Mouse (Mus musculus) layer of hippocampus, adult 2 months (tissue): ENCODE measurements around the gene Pcp4. TPM values are rescaled to one million over a fixed set of nuclear protein-coding genes. Genes with fewer than 3 reads are reported as not detected.
A peak's percentile ranks its signal among the peaks of the same experiment; 100 is the strongest.
"Not testable (repeated sequence)": the region's sequence is repeated elsewhere in the genome, so short reads cannot be mapped to it uniquely, and the experiment has no call there.

Experiments used
- DNase-seq, 2 experiments: peaks; one replicate each; pipeline ENCODE4 v3.0.0; 2022; ENCODE audit warnings: low spot score in 2 of 2
- H3K27ac ChIP-seq: fragments of 200-600 bp; 2 replicates; pipeline ENCODE4 v1.8.1; 2022
- H3K4me3 ChIP-seq: fragments of 200-600 bp; 2 replicates; pipeline ENCODE4 v1.8.1; 2022; ENCODE audit warnings: mild to moderate bottlenecking
- CTCF ChIP-seq: fragments of 200-600 bp; conservative IDR thresholded peaks from 2 replicates; pipeline ENCODE4 v1.8.1; 2022; ENCODE audit warnings: antibody characterized with exemption, mild to moderate bottlenecking, moderate library complexity
- long read RNA-seq, 2 experiments: library from polyadenylated mRNA; stranded (forward); transcript quantifications; one replicate each; pipeline ENCODE4 v2.0.0; 2021; ENCODE audit warnings: borderline mapping rate in 2 of 2
- total RNA-seq, 2 experiments: library from RNA; stranded (reverse); gene quantifications; 2 replicates each; pipeline ENCODE4 v1.2.3; 2021

Pcp4 gene
- 100 to 1,000 TPM; 261 to 281 TPM for total RNA-seq
- long read RNA-seq, experiment 1, transcript Pcp4-201 (3 exons, 641 nt) = major isoform, 220 of 229 reads
- long read RNA-seq, experiment 1, partial matches to known transcripts = 5 of 229 reads
- long read RNA-seq, experiment 1, other reads (novel, unspliced or antisense) = 4 of 229 reads
- long read RNA-seq, experiment 2, transcript Pcp4-201 (3 exons, 641 nt) = major isoform, 315 of 331 reads
- long read RNA-seq, experiment 2, partial matches to known transcripts = 9 of 331 reads
- long read RNA-seq, experiment 2, other reads (novel, unspliced or antisense) = 6 of 331 reads

- TF ChIP-seq CTCF = peak; percentile 100
- H3K4me3 ChIP-seq = peak within 1 kb of the TSS; percentile 56
- peak within 1 kb of the TSS; percentile 86 for H3K27ac ChIP-seq
- peak; percentile 90 to 94 for DNase-seq
These were observed at the start of gene Pcp4 for GRCm38 (mm10) chr16:96467445-96467844. Gene Pcp4 (plus strand): TSS chr16:96467606.

GRCm38 (mm10) chr16:96425044-96425443, 42.4 kb upstream of the Pcp4 start:
- DNase-seq = peak in 1 of 2 experiments; percentile 4
- no peak for TF ChIP-seq CTCF
- H3K27ac ChIP-seq = no peak overlapping the region
- no peak overlapping the region for H3K4me3 ChIP-seq

DNA sequence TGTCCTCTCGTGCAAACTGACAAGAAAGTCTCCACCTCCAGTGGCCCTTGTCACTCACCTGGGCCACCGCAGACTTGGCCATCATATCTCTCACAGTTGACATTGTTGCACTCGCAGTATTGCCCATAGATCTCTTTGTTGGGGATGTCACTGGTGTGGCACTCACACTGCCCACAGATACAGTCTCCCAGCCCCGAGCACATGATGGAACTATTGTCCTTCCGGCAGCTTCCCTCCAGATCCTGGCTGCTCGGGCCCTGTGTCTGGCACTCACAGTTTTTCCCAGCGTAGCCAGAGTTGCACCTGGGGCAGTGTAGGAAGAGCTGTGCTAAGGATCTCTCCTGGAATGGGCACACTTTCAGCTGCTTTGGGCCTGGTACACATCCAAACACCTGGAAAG, 40.7 kb upstream of the Pcp4 start:
- no peak for TF ChIP-seq CTCF
- Histone ChIP-seq H3K27ac (no peak overlapping the region), H3K4me3 (no peak overlapping the region)
- DNase-seq = peak in 1 of 2 experiments; percentile 3

DNA sequence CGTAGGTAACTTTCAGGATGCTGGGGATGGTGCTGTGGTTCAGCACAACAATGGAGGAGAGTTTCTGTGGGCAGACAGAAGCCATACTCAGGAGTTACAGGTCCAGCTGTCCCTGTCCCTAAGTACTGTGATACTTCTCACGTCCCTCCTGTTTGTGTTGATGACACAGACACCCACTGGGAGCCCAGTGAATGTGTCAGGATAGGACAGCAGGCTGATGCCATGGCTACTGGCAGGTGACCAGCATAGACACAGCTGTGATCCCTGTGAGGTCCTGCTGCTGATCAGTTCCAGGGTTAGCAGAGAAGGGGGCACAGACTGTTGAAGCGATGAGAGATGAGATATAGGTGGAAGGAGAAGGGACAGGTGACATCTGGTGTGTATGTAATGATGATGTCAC, 38.4 kb upstream of the Pcp4 start:
- no peak overlapping the region for H3K27ac ChIP-seq

DNA sequence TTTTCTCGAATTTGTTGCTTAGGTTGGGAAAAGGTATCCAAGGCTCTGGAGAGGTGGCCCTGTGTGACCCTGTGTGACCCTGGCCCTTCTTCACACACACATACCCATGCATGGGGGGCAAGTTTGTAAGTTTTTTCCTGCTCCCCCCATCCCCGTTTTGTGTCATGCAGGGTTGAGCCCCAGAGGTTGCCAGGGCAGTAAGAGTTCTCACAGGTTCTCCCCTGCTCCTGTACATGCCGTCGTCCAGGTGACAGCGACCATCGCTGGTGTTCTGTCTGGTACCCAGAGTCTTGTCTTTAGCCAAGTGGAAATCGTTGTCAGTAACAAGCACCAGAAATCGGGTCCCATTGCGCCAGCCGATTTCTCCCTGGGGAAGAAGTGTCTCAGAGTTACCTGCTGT, 34.1 kb upstream of the Pcp4 start:
- peak in 1 of 2 experiments; percentile 2 for DNase-seq
- no peak for TF ChIP-seq CTCF

More for the DNA sequence above, 38.4 kb upstream of the Pcp4 start:
- TF ChIP-seq CTCF = no peak
- no peak overlapping the region for H3K4me3 ChIP-seq
- peak in 1 of 2 experiments; percentile 5 for DNase-seq

GRCm38 (mm10) chr16:96434024-96434785, 33.2 kb upstream of the Pcp4 start:
- Histone ChIP-seq H3K4me3 (no peak overlapping the region), H3K27ac (no peak overlapping the region)
- DNase-seq = peak in 1 of 2 experiments; percentile 6
- TF ChIP-seq CTCF = no peak

More for the DNA sequence above, 34.1 kb upstream of the Pcp4 start:
- no peak overlapping the region for H3K27ac ChIP-seq
- H3K4me3 ChIP-seq = no peak overlapping the region

DNA sequence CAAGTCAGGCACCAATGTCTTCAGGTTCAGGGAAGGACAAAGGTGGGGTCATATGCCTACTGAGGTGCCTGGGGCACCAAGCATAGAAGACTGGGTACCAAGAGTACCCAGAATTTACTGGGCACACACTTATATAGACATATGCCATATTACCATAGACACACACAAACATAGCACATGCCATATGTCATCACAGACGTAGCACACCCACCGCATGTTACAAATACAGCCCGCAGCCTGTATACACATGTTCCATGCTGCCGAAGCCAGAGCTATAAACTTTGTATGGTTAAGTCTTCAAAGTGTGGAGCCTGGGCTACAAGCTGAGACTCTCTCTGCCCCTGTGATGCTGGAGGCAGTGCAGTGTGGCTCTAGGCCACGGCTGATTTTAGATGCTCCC, 28.5 kb upstream of the Pcp4 start:
- TF ChIP-seq CTCF = no peak
- Histone ChIP-seq H3K4me3 (no peak overlapping the region), H3K27ac (no peak overlapping the region)
- DNase-seq = peak; percentile 27 to 30

DNA sequence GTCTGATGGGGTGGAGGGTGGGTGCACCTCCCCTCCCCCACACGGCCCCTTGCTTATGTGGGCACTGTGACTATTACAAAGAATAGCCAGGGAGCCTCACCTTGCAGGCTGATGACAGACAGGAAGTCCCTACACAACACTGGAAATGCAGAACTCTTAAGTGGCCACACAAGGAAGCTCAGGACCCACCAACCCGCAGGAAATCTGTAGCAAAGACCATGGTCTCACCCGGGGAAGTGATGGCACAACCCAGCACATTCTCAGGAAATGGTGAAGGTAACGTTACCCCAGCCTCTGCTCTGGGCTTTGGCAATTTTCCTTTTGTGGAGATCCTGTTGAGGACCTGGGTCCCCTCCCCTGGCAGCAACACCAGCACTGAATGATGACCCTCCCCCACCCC, 27.7 kb upstream of the Pcp4 start:
- DNase-seq = no peak
- Histone ChIP-seq H3K4me3 (no peak overlapping the region), H3K27ac (no peak overlapping the region)
- no peak for TF ChIP-seq CTCF

DNA sequence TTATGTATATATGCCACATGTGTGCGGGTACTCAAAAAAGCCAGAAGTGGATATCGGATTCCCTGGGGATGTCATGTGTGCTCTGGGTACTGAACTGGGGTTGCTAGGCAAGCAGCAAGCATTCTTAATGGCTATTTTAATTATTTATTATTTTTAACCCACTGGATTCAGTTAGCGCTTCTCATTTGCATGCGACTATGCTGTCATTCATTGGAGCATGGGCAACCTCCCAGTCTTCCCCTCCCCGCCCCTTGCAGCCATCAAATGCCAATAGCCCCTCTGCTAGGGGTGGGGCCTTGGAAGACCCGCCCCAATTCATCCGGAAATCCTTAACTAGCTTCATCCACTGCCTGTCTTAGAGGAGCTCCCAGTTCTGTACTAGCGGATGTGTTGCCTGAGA, 26.5 kb upstream of the Pcp4 start:
- no peak for TF ChIP-seq CTCF
- Histone ChIP-seq H3K4me3 (no peak overlapping the region), H3K27ac (no peak overlapping the region)
- DNase-seq = no peak

- no peak overlapping the region for H3K4me3 ChIP-seq
- DNase-seq = no peak
- H3K27ac ChIP-seq = no peak overlapping the region
- TF ChIP-seq CTCF = no peak
These were observed 25.6 kb upstream of the Pcp4 start for GRCm38 (mm10) chr16:96441826-96442225.

DNA sequence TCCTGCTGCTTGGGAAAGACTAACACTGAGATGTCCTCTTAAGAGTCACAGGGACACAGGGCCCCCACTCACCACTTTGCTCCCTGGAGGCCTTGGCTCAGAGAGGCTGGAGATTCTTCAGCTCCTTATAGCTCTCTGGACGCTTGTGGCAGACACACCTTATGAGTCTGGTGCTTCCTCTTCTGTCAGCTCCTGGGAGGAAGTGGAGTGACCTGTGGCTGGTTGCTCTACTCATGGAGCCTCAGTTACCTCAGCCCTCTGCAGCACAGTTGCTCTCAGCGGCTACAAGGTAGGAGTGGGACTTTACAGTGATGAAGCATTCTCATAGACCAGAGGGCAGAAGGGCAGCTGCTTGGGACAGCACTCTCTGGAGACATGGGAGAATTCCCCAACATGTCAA, 23.9 kb upstream of the Pcp4 start, which contains the start of gene Itgb2l:
TSS of gene Itgb2l (minus strand) at position 152 of the 400 bp plus-strand sequence.
- Histone ChIP-seq H3K4me3 (no peak within 1 kb of the TSS), H3K27ac (no peak within 1 kb of the TSS)
- no peak for DNase-seq
- TF ChIP-seq CTCF = no peak

DNA sequence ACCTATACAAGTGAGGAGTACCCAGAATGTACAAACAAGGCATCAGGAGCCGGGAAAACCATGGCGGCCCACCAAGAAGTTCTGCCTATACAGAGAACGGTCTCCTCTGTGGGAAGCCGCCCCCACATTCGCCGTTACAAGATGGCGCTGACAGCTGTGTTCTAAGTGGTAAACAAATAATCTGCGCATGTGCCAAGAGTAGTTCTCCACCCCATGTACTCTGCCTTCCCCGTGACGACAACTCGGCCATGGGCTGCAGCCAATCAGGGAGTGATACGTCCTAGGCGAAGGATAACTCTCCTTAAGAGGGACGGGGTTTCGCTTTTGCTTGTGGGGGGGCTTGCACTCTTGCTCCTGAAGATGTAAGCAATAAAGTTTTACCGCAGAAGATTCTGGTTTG, 16.5 kb upstream of the Pcp4 start:
- DNase-seq, H3K4me3 ChIP-seq: not testable (repeated sequence)

DNA sequence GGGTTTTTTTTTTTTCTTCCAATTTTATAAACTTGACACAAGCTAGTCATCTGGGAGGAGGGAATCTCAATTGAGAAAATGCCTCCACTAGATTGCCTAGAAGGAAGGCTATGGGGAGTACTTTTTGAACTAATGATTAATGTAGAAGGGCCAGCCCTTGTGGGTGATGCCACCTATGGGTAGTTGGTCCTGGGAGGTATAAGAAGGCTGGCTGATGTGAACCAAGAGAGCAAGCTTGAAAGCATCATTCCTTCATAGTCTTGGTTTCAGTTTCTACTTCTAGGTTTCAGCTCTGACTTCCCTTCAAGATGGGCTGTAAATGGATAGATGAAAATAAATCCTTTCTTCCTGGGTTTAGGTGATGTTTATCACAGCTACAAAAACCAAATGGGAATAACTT, 13.3 kb upstream of the Pcp4 start:
- TF ChIP-seq CTCF = no peak
- no peak for DNase-seq
- H3K4me3 ChIP-seq = no peak overlapping the region
- no peak overlapping the region for H3K27ac ChIP-seq

More for the DNA sequence above, 16.5 kb upstream of the Pcp4 start:
- not testable (repeated sequence) for H3K27ac ChIP-seq

DNA sequence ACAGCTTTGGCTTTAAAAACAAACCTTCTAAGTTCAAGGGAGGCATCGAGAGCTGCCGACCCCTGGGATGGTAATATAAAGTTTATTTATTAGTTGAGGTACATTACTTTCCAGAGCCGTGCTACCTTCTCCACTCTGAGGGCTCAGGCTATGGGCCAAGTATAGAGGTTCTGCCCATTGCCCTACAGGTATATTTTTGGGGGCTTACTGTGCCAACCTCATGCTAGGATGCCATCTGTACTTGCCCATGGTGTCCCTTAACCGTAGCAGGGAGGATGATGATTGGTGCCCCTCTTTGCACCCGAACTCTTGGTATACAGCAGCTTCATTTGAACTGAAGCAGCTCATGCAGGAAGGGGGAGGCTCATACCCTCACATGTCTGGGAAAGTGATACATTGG, 9.8 kb upstream of the Pcp4 start:
- TF ChIP-seq CTCF = no peak
- no peak overlapping the region for H3K27ac ChIP-seq
- DNase-seq = no peak
- H3K4me3 ChIP-seq = no peak overlapping the region
